Mouse (Mus musculus): ENCODE measurements around the gene Pmepa1. TPM values are rescaled to one million over a fixed set of nuclear protein-coding genes. Genes with fewer than 3 reads are reported as not detected.

Pmepa1 gene
- 38.0 and 45.6 TPM in 2 replicates for polyA plus RNA-seq (2012; rRNA removed)

GRCm38 (mm10) chr2:173276409-173276808 lies at the start of gene Pmepa1:
Pmepa1 (minus strand) TSS chr2:173276533.
- no peak for DNase-seq (ENCODE audit: low read depth, low spot score)
- WGBS, result under 1% methylated on average over 46 of the region's 61 CpGs

GRCm38 (mm10) chr2:173321754-173322153 lies 45.4 kb upstream of the Pmepa1 start:
- 67% methylated on average over 6 of the region's 6 CpGs for WGBS
- DNase-seq (ENCODE audit: low read depth, low spot score), result no peak

- 69% methylated on average over 2 of the region's 2 CpGs for WGBS
- peak; percentile 57 for DNase-seq (ENCODE audit: low read depth, low spot score)
Observed at GRCm38 (mm10) chr2:173321194-173321593, 44.9 kb upstream of the Pmepa1 start.

GRCm38 (mm10) chr2:173314291-173314690 lies 38.0 kb upstream of the Pmepa1 start:
- no peak for DNase-seq (ENCODE audit: low read depth, low spot score)
- 83% methylated on average over 1 of the region's 1 CpGs for WGBS

GRCm38 (mm10) chr2:173308486-173308885 lies 32.2 kb upstream of the Pmepa1 start:
- no peak for DNase-seq (ENCODE audit: low read depth, low spot score)
- 92% methylated on average over 10 of the region's 10 CpGs for WGBS

GRCm38 (mm10) chr2:173307984-173308383 lies 31.7 kb upstream of the Pmepa1 start:
- WGBS, result 37% methylated on average over 4 of the region's 4 CpGs
- no peak for DNase-seq (ENCODE audit: low read depth, low spot score)

- no peak for DNase-seq (ENCODE audit: low read depth, low spot score)
- 3% methylated on average over 17 of the region's 18 CpGs for WGBS
Observed at GRCm38 (mm10) chr2:173307561-173307960, 31.2 kb upstream of the Pmepa1 start.

DNA sequence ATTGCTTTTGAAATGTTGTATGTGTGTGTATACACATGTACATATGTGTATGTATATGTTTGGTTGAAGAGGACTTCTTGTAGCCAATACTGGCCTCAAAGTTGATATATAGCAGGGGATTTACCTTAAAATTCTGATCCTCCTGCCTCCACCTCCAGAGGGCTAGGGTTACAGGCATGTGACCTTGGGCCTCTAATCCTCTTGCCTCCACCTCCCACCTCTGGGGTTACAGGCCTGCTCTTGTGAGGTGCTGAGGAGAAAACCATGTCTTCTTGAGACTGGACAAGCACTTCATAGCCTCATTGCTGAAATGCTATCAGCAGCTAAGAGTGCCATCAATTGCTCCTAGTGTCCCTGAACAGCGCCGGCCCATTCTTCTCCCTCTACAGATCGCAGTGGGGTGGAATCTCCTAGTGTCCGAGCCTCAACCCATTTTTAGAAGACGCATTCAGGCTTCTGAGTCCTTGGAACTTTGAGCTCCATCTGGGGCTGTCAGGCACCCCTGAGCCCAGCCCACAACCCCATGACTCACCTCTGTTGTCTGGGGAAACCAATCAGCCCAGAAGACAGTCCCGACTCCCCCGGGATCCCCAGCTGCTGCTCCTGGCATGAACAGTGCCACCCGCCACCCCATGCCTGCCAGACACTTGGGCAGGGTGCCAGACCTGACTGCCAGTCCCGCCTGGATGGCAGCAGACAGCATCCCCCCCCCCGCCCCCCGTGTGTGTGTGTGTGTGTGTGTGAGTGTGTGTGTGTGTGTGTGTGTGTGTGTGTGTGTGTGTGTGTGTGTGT lies 30.6 kb upstream of the Pmepa1 start:
- WGBS, result 19% methylated on average over 11 of the region's 11 CpGs
- no peak for DNase-seq (ENCODE audit: low read depth, low spot score)

DNA sequence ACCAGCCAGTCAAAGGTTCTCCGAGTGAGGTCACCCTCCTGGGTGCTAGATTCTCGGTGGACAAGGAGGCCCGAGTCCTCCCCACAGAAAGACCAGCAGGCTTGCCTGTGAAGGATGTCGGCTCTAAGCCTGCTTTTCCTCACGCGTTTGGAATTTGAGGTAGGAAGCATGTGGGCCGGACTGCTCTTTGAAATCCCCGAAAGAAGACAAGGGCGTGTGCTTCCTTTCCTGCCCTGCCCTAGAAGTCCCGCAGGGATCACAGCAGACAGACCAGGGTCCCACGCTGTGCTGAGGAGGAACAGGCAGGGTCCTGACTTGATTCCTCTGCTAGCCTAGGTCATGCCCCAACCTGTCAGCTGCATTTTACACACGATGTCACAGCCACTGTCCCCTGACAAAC lies 28.7 kb upstream of the Pmepa1 start:
- 22% methylated on average over 12 of the region's 12 CpGs for WGBS
- DNase-seq (ENCODE audit: low read depth, low spot score), result no peak

DNA sequence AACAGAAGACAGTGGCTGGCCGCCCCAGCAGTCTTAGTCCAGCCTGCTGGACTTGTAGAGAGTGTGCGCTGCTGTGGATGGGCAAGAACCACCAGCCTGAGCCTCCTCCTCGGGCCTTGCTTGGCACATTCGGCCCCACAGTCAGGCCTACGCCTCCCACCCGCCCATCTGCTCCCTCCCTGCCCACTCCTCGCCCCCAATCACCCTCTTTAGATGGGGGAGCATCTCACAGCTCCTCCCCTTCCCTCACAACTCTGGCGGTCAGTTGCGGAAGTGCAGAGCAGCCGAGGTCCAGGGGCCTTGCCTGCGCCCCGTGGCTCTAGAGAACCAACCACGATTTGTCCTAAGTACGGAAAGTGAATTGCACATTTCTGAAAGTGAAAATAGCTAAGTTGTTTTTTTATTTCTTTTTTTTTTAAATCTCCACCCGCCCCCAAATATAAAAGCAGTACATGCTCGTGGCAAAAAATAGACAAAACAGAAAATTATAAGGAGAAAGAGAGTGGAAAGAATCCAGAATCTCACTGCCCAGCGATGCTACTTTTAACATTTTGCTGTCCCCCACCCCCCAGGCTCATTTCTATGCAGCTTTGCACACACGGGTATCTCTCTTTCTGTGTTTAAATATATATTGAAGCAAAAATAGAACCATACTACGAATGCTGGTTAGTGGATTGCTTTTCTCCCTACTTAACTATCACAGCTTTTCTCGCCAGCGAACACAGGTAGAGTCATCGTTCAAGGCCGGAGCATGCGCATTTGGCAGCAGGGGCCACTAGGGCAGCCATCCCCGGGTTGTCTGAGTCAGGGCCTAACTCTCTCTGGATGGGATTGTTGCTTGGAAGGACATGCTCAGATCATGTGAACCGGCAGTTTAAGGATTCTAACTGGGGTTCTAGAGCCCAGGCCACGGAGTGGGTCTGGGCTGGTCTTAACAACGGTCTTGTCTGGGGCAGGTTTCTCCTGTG lies 24.6 kb upstream of the Pmepa1 start:
- DNase-seq (ENCODE audit: low read depth, low spot score), result no peak
- 75% methylated on average over 28 of the region's 28 CpGs for WGBS

GRCm38 (mm10) chr2:173296408-173296807 lies 20.1 kb upstream of the Pmepa1 start:
- WGBS, result 65% methylated on average over 9 of the region's 9 CpGs
- DNase-seq (ENCODE audit: low read depth, low spot score), result no peak

DNA sequence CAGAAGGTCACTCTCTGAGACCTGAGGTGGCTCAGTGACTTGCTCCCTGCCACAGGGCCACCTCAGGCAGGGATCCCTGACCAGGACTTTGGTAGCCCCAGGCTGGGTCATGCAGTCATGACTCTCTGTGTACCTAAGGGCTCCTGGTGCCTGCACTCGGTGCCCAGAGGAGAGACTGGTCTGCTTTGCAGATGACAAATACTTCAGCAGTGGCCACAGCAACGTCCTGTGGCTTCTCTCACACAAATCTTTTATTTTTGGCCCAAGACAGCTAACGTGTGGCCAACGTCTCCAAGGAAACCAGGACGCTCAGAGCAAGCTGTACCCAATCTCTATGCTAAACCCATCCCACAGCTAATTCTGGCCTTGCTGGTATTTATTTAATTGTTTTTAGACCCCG lies 16.7 kb upstream of the Pmepa1 start:
- WGBS, result 69% methylated on average over 6 of the region's 6 CpGs

GRCm38 (mm10) chr2:173292551-173292950 lies 16.2 kb upstream of the Pmepa1 start:
- no peak for DNase-seq (ENCODE audit: low read depth, low spot score)
- WGBS, result 96% methylated on average over 2 of the region's 2 CpGs

More for the DNA sequence above, 16.7 kb upstream of the Pmepa1 start:
- no peak for DNase-seq (ENCODE audit: low read depth, low spot score)

GRCm38 (mm10) chr2:173290981-173291380 lies 14.6 kb upstream of the Pmepa1 start:
- WGBS, result 95% methylated on average over 11 of the region's 11 CpGs
- no peak for DNase-seq (ENCODE audit: low read depth, low spot score)

- no peak for DNase-seq (ENCODE audit: low read depth, low spot score)
Observed at GRCm38 (mm10) chr2:173289928-173290327, 13.6 kb upstream of the Pmepa1 start.

DNA sequence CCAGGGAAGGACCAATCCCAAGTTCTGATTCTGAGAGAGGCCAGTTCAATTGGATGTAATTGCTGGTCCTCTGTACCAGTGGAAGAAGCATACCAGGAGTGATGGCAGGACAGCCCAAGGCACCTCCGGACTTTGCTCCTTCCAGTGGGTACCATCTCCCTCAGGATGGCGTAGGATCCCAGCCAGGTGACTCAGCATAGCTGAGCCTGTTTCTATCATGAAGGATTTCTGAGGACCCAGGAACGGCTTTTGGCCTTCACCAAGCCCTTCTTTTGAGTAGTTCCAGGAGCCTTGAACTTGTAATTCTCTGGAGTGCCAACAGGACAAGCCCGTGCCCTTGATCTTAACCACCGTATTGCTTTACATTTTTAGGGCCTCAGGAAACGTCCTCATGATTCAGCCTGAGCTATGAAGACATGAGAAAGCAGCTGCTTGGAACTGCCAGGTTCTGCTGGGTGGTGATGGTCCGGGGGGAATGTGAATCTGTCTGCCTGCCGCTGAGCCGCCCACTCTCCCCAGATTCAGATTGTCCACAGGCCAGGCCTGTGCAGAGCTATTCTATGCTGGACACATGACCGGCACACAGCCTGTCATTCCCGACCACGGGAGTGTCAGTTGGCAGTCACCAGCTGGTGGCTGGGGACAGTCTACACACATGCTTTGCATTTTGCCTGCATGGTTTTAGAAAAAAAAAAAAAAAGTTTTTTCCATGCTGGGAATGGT lies 9.6 kb upstream of the Pmepa1 start:
- 88% methylated on average over 12 of the region's 12 CpGs for WGBS

More at GRCm38 (mm10) chr2:173289928-173290327, 13.6 kb upstream of the Pmepa1 start:
- WGBS, result 85% methylated on average over 3 of the region's 3 CpGs

DNA sequence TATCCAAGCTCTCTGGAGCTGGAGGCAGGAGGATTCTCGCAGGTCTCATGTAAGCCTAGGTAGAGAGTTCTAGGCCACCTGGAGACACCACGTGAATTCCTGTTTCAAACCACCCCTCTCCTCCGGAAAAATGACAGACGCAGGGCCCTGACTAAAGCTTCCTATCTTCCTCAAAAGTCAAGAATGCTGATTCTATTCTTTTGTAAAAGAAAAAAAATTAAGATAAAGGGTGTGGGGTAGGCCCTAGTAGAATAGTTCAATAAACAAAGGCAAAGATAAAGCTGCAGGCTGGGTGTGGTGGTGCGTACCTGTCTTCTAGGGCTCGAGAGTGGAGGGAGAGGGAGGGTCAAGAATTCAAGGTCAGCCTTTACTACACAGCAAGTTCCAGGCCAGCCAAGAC lies 8.4 kb upstream of the Pmepa1 start:
- 73% methylated on average over 6 of the region's 6 CpGs for WGBS
- no peak for DNase-seq (ENCODE audit: low read depth, low spot score)

More for the DNA sequence above, 9.6 kb upstream of the Pmepa1 start:
- DNase-seq (ENCODE audit: low read depth, low spot score), result no peak

DNA sequence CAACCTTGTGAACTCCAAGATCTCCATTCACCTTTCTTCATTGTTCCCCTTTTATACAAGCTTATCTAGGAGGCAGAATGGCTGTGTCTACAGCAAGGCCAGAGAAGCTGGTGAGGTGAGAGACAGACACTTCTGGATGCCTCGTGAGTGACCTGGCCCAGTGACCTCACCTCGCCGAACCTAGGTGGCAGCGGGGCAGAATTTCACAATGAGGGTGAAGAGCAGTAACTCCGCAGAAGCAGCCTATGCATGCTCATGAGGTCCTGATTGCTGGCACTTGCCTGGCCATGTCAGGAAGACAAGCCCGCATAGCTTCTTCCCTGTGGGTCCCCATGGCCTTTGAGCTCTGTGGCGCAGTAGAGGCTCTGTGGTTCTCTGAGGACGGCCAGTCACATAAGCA lies 5.9 kb upstream of the Pmepa1 start:
- 91% methylated on average over 8 of the region's 8 CpGs for WGBS
- DNase-seq (ENCODE audit: low read depth, low spot score), result no peak

DNA sequence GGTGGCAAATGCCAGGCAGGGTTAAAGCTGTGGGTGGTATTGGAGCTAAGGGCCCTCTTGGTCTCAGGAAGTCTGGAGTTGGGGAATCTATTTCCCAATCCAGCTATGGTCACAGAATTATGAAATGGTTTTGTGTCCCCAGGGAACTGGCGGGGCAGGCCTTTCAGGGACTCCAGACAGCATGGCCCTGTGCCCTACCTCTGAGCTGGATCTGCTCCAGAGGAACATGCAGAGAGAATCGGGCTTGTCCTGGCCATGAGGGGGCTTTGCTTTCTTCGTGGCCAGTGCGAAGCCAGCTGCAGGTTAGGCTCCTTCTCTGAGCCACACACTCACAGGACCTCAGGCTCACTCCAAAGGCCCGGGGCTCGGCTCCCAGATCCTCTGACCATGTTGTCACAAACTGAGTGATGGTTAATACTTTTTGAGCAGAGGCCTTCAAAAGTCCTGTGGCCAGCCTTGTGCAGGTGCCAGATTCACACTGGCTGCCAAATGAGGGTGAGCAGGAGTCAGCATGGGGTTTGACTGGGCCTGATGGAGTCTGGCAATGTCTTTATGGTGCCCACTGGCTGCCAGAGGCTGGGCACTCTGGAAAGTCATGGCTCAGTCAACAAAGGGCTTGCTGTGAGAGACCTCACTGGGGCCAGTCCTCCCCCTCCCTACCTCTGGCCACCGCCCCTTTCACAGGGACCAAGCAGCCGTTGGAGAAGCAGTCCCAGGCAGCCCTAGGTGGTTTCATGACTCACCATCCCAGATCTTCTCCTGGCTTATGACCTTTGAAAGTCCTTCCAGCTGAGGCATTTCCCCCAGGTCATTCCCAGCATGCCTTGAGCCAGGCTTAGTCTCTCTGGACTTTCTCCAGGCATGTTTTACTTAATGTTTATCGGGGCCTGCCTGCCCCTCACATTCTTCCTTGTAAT lies 4.9 kb upstream of the Pmepa1 start:
- WGBS, result 61% methylated on average over 9 of the region's 9 CpGs
- no peak for DNase-seq (ENCODE audit: low read depth, low spot score)
